Mouse (Mus musculus) left cerebral cortex, adult 6 months (tissue): ENCODE results near the gene Trpc5. TPM values are rescaled to one million over a fixed set of nuclear protein-coding genes. Genes with fewer than 3 reads are reported as not detected.

Experiments
- long read RNA-seq, 2 experiments: library from polyadenylated mRNA; unstranded; transcript quantifications; one replicate each; pipeline ENCODE4 v2.0.0; 2019 to 2020
- polyA plus RNA-seq: library from polyadenylated mRNA; unstranded; fragments of <200 nt; fragmentation: Nextera tagmentation; gene quantifications from 2 replicates; pipeline ENCODE4 v1.2.3, GENCODE M21; 2021

The Trpc5 gene
- polyA plus RNA-seq = 2.1 and 2.9 TPM in 2 replicates
- long read RNA-seq, experiment 1 = 0 reads
- long read RNA-seq, experiment 2, partial matches to known transcripts = 3 of 9 reads
- long read RNA-seq, experiment 2, other reads (novel, unspliced or antisense) = 6 of 9 reads

DNA sequence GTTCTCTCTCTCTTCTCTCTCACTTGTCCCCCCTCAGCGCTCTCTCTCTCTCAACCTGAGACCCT lies at the start of gene Trpc5:
TSS of gene Trpc5 (minus strand) at position 39 of the 65 bp plus-strand sequence.

GRCm38 (mm10) chrX:144688207-144689118 lies 483 bp upstream of the Trpc5 start, which contains the start of gene Rtl4:
Gene Rtl4, plus strand, starts transcription at chrX:144688907.

GRCm38 (mm10) chrX:144456281-144456680 lies 231.7 kb downstream of the Trpc5 start, which contains the start of gene Trpc5os:
Gene Trpc5os, plus strand, starts transcription at chrX:144456581.

Other genes starting within 250 kb of the Trpc5 start
- gene Trpc5os, start 231.6 kb downstream of the Trpc5 start, polyA plus RNA-seq = not detected in 2 replicates
- 0.37 and 0.54 TPM in 2 replicates for gene Rtl4, start 727 bp upstream of the Trpc5 start, polyA plus RNA-seq